Comparison of ENCODE assay signal across 15 mouse cellular contexts in the genomic region with DNA sequence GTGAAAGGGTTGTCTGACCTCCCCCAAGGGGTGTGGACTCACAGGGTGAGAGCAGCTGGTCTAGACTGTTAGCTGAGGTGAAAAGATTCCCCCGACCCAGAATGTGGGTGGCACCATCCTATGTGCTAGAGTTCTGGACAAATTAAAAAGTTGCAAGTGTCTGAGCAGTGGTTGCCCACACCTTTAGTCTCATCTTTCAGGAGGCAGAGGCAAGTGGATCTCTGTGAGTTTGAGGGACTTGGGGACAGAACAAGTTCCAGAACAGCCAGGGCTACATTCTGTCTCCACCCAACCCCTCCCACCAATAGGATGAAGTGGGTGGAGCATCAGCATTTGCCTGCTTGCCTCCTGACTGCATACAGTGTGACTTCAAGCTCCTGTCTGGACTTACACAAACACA. TPM values are rescaled to one million over a fixed set of nuclear protein-coding genes. Genes with fewer than 3 reads are reported as not detected.
A peak's percentile ranks its signal among the peaks of the same experiment; 100 is the strongest.
DNase-seq lines count a peak whose midpoint lies in the region; ATAC-seq and TF ChIP-seq lines count a peak whose summit lies in the region.
"Had no signal": no experiment of that assay in that cellular context is flagged by ENCODE, and none has a peak within 500 bp of the region (broad histone marks: within the 10 kb centered on the region; RNA-seq: fewer than 3 reads in every experiment).

No protein-coding gene starts in this region.

- peaks cover 8% of the 10 kb centered on the region; the same call in 1 of the 2 replicates for H3K27me3 ChIP-seq in heart, embryonic 10.5 days (ENCODE audit: insufficient read depth, poor library complexity, severe bottlenecking)
- no peaks in the 10 kb centered on the region for H3K27me3 ChIP-seq in ES-Bruce4 (ENCODE audit: control insufficient read depth, insufficient read depth, low read length, poor library complexity, severe bottlenecking)
- H3K27me3 ChIP-seq in liver, embryonic 14.5 days (ENCODE audit: control insufficient read depth, insufficient read depth, low read length), result no peaks in the 10 kb centered on the region
- no peaks in the 10 kb centered on the region for H3K27me3 ChIP-seq in forebrain, embryonic 11.5 days (ENCODE audit: control insufficient read depth, insufficient read depth, low read length)
- H3K27me3 ChIP-seq: kidney, embryonic 15.5 days; stomach, embryonic 15.5 days had no signal

- no peak for TF ChIP-seq EP300 in ES-Bruce4 (IDR thresholded peaks at IDR 0.05; ENCODE audit: insufficient read depth, low read depth, low read length)
- TF ChIP-seq EP300 in liver, embryonic 14.5 days (IDR thresholded peaks at IDR 0.05; ENCODE audit: low read depth), result no peak

- peak overlapping the region; percentile 80 for H3K4me2 ChIP-seq in liver, embryonic 14.5 days (ENCODE audit: low read depth)
- no peak overlapping the region for H3K4me2 ChIP-seq in forebrain, embryonic 11.5 days (ENCODE audit: low read depth, low read length, severe bottlenecking)

- no peak for TF ChIP-seq POLR2A in ES-Bruce4 (IDR thresholded peaks at IDR 0.05; ENCODE audit: insufficient read depth, low read length)

- H3K4me3 ChIP-seq in heart, embryonic 10.5 days, result no peak overlapping the region
- H3K4me3 ChIP-seq in ES-Bruce4 (ENCODE audit: low read depth, low read length), result no peak overlapping the region
- no peak overlapping the region for H3K4me3 ChIP-seq in liver, embryonic 14.5 days (ENCODE audit: insufficient read depth in 1 of 2, low read depth in 2 of 2, low read length in 2 of 2)
- H3K4me3 ChIP-seq in forebrain, embryonic 11.5 days (ENCODE audit: low read depth, low read length), result no peak overlapping the region
- H3K4me3 ChIP-seq: stomach, embryonic 15.5 days had no signal

- no peak for DNase-seq in heart, embryonic 10.5 days (ENCODE audit: low spot score)
- no peak for DNase-seq in heart, adult 9 months (ENCODE audit: low spot score in 2 of 2)
- peak; percentile 70 for DNase-seq in ZHBTc4 (ENCODE audit: low read depth, low spot score)
- DNase-seq in liver, embryonic 14.5 days (ENCODE audit: low read depth in 3 of 3, low spot score in 3 of 3), result peak; percentile 73 to 77 (median 75)
- no peak for DNase-seq in forebrain, embryonic 11.5 days (ENCODE audit: low spot score)
- DNase-seq: heart, adult 18-20 months; lung, adult 18-20 months; retina, postnatal 1 day had no signal

- WGBS in heart, embryonic 10.5 days, result 81% methylated on average over 1 of the region's 1 CpGs
- 9% methylated on average over 1 of the region's 1 CpGs for whole genome bisulfite sequencing in liver, embryonic 14.5 days (ENCODE audit: insufficient replicate concordance)
- 70% methylated on average over 1 of the region's 1 CpGs for WGBS in forebrain, embryonic 11.5 days

- ATAC-seq in liver, embryonic 14.5 days (ENCODE audit: insufficient read depth), result no peak
- no peak for ATAC-seq in megakaryocyte-erythroid progenitor cell, adult 5-6 weeks (replicated peaks; ENCODE audit: low FRiP score, low TSS enrichment, poor library complexity, severe bottlenecking)
- no peak for ATAC-seq in forebrain, embryonic 11.5 days (replicated peaks; ENCODE audit: low FRiP score)
- ATAC-seq: forebrain, embryonic 15.5 days had no signal

- TF ChIP-seq CTCF in ES-Bruce4 (IDR thresholded peaks at IDR 0.05; ENCODE audit: low read depth, low read length), result no peak
- TF ChIP-seq CTCF in liver, embryonic 14.5 days (IDR thresholded peaks at IDR 0.05; ENCODE audit: low read depth), result no peak

- peaks cover 65% of the 10 kb centered on the region for H3K4me1 ChIP-seq in heart, embryonic 10.5 days
- H3K4me1 ChIP-seq in ES-Bruce4 (ENCODE audit: control insufficient read depth, insufficient read depth, low read length), result peaks cover 2% of the 10 kb centered on the region
- H3K4me1 ChIP-seq in liver, embryonic 14.5 days (replicated peaks; ENCODE audit: control insufficient read depth in 2 of 2, insufficient read depth in 2 of 2, low read length in 1 of 2), result peaks cover 64 to 66% of the 10 kb centered on the region in 2 experiments
- peaks cover 12% of the 10 kb centered on the region for H3K4me1 ChIP-seq in forebrain, embryonic 11.5 days (replicated peaks; ENCODE audit: control insufficient read depth, insufficient read depth, low read length)

- H3K36me3 ChIP-seq in heart, embryonic 10.5 days, result peaks cover 22% of the 10 kb centered on the region
- H3K36me3 ChIP-seq in ES-Bruce4 (ENCODE audit: control insufficient read depth, insufficient read depth, low read length, poor library complexity, severe bottlenecking), result peaks cover 13% of the 10 kb centered on the region
- H3K36me3 ChIP-seq in liver, embryonic 14.5 days (replicated peaks; ENCODE audit: control insufficient read depth, insufficient read depth, low read depth), result no peaks in the 10 kb centered on the region; the same call in 1 of the 2 replicates
- H3K36me3 ChIP-seq in forebrain, embryonic 11.5 days (ENCODE audit: control insufficient read depth, insufficient read depth, low read length), result no peaks in the 10 kb centered on the region

- H3K9ac ChIP-seq in ES-Bruce4 (ENCODE audit: low read depth, poor library complexity, severe bottlenecking), result no peak overlapping the region
- H3K9ac ChIP-seq in liver, embryonic 14.5 days (replicated peaks), result peak overlapping the region; percentile 38; the same call in 1 of the 2 replicates
- no peak overlapping the region for H3K9ac ChIP-seq in forebrain, embryonic 11.5 days (ENCODE audit: low read length)
- H3K9ac ChIP-seq: forebrain, embryonic 15.5 days; hindbrain, embryonic 15.5 days; kidney, embryonic 15.5 days; stomach, embryonic 15.5 days had no signal

- H3K9me3 ChIP-seq in heart, embryonic 10.5 days, result no peaks in the 10 kb centered on the region
- H3K9me3 ChIP-seq in ES-Bruce4 (replicated peaks; ENCODE audit: control insufficient read depth, insufficient read depth, low read length, poor library complexity, severe bottlenecking), result no peaks in the 10 kb centered on the region
- no peaks in the 10 kb centered on the region for H3K9me3 ChIP-seq in liver, embryonic 14.5 days (ENCODE audit: control insufficient read depth, low read length)
- H3K9me3 ChIP-seq in forebrain, embryonic 11.5 days (ENCODE audit: control insufficient read depth, low read length), result no peaks in the 10 kb centered on the region
- H3K9me3 ChIP-seq: forebrain, embryonic 15.5 days; G1E; hindbrain, embryonic 15.5 days; kidney, embryonic 15.5 days; stomach, embryonic 15.5 days had no signal

- peak overlapping the region; percentile 90; the same call in 1 of the 2 replicates for H3K27ac ChIP-seq in heart, embryonic 10.5 days
- H3K27ac ChIP-seq in ES-Bruce4 (ENCODE audit: insufficient read depth, low read length), result peak overlapping the region; percentile 42
- peak overlapping the region; percentile 85 for H3K27ac ChIP-seq in liver, embryonic 14.5 days
- no peak overlapping the region for H3K27ac ChIP-seq in forebrain, embryonic 11.5 days (ENCODE audit: low read depth, low read length)

RNA-seq across cellular contexts. Expression of a gene that starts 1.4 kb away (rescaled TPM):
- polyA plus RNA-seq in heart, embryonic 10.5 days (2016; fragmentation: Nextera tagmentation; extraction: Ambion mirVana), result 39.0 and 44.6 TPM in 2 replicates
- polyA plus RNA-seq in ES-Bruce4 (2011; ENCODE audit: insufficient read depth, insufficient read length, low read depth, missing spikeins), result 17.7 and 19.1 TPM in 2 replicates
- polyA plus RNA-seq in liver, embryonic 14.5 days (2012; rRNA removed), result 25.3 and 28.5 TPM in 2 replicates
- 39.8 and 41.5 TPM in 2 replicates for polyA plus RNA-seq in liver, embryonic 14.5 days (2014; fragmentation: Nextera tagmentation; extraction: Ambion mirVana)
- 58.3 and 111 TPM in 2 replicates for total RNA-seq in megakaryocyte-erythroid progenitor cell, adult 5-6 weeks (2014; fragmentation: Nextera tagmentation)
- total RNA-seq in megakaryocyte-erythroid progenitor cell, adult 5-6 weeks (2017), result 4.3 and 17.6 TPM in 2 replicates
- polyA plus RNA-seq in forebrain, embryonic 11.5 days (2014; fragmentation: Nextera tagmentation; extraction: Ambion mirVana), result 31.0 and 34.1 TPM in 2 replicates

RNA-seq across cellular contexts. Expression of a gene that starts 7.6 kb away (rescaled TPM):
- 11.2 and 14.2 TPM in 2 replicates for polyA plus RNA-seq in heart, embryonic 10.5 days (2016; fragmentation: Nextera tagmentation; extraction: Ambion mirVana)
- polyA plus RNA-seq in ES-Bruce4 (2011; ENCODE audit: insufficient read depth, insufficient read length, low read depth, missing spikeins), result 6.2 and 6.3 TPM in 2 replicates
- polyA plus RNA-seq in liver, embryonic 14.5 days (2012; rRNA removed), result 2.7 and 3.2 TPM in 2 replicates
- 1.6 and 2.4 TPM in 2 replicates for polyA plus RNA-seq in liver, embryonic 14.5 days (2014; fragmentation: Nextera tagmentation; extraction: Ambion mirVana)
- 1.8 and 7.0 TPM in 2 replicates for total RNA-seq in megakaryocyte-erythroid progenitor cell, adult 5-6 weeks (2014; fragmentation: Nextera tagmentation)
- total RNA-seq in megakaryocyte-erythroid progenitor cell, adult 5-6 weeks (2017), result 1.2 and 2.8 TPM in 2 replicates
- 42.7 and 49.7 TPM in 2 replicates for polyA plus RNA-seq in forebrain, embryonic 11.5 days (2014; fragmentation: Nextera tagmentation; extraction: Ambion mirVana)

RNA-seq across cellular contexts. Expression of a gene that starts 14.4 kb away (rescaled TPM):
- 40.6 and 43.5 TPM in 2 replicates for polyA plus RNA-seq in heart, embryonic 10.5 days (2016; fragmentation: Nextera tagmentation; extraction: Ambion mirVana)
- polyA plus RNA-seq in ES-Bruce4 (2011; ENCODE audit: insufficient read depth, insufficient read length, low read depth, missing spikeins), result 20.1 and 25.1 TPM in 2 replicates
- 13.2 and 17.5 TPM in 2 replicates for polyA plus RNA-seq in liver, embryonic 14.5 days (2012; rRNA removed)
- polyA plus RNA-seq in liver, embryonic 14.5 days (2014; fragmentation: Nextera tagmentation; extraction: Ambion mirVana), result 8.2 and 12.0 TPM in 2 replicates
- 30.7 and 51.4 TPM in 2 replicates for total RNA-seq in megakaryocyte-erythroid progenitor cell, adult 5-6 weeks (2014; fragmentation: Nextera tagmentation)
- 29.2 and 33.9 TPM in 2 replicates for total RNA-seq in megakaryocyte-erythroid progenitor cell, adult 5-6 weeks (2017)
- 58.9 and 61.6 TPM in 2 replicates for polyA plus RNA-seq in forebrain, embryonic 11.5 days (2014; fragmentation: Nextera tagmentation; extraction: Ambion mirVana)

RNA-seq across cellular contexts. Expression of a gene that starts 38.6 kb away (rescaled TPM):
- 0.45 and 0.48 TPM in 2 replicates for polyA plus RNA-seq in heart, embryonic 10.5 days (2016; fragmentation: Nextera tagmentation; extraction: Ambion mirVana)
- 1.9 and 2.3 TPM in 2 replicates for polyA plus RNA-seq in ES-Bruce4 (2011; ENCODE audit: insufficient read depth, insufficient read length, low read depth, missing spikeins)
- polyA plus RNA-seq in liver, embryonic 14.5 days (2012; rRNA removed), result 1.6 TPM in 2 replicates
- 0.34 and 0.74 TPM in 2 replicates for polyA plus RNA-seq in liver, embryonic 14.5 days (2014; fragmentation: Nextera tagmentation; extraction: Ambion mirVana)
- 0.28 TPM in 1 of 2 replicates, not detected in the other for total RNA-seq in megakaryocyte-erythroid progenitor cell, adult 5-6 weeks (2014; fragmentation: Nextera tagmentation)
- total RNA-seq in megakaryocyte-erythroid progenitor cell, adult 5-6 weeks (2017), result not detected in 2 replicates
- polyA plus RNA-seq in forebrain, embryonic 11.5 days (2014; fragmentation: Nextera tagmentation; extraction: Ambion mirVana), result 0.13 and 0.37 TPM in 2 replicates

RNA-seq across cellular contexts. Expression of a gene that starts 42.7 kb away (rescaled TPM):
- 7.9 and 9.3 TPM in 2 replicates for polyA plus RNA-seq in heart, embryonic 10.5 days (2016; fragmentation: Nextera tagmentation; extraction: Ambion mirVana)
- 9.1 and 10.9 TPM in 2 replicates for polyA plus RNA-seq in ES-Bruce4 (2011; ENCODE audit: insufficient read depth, insufficient read length, low read depth, missing spikeins)
- polyA plus RNA-seq in liver, embryonic 14.5 days (2012; rRNA removed), result 11.1 and 13.0 TPM in 2 replicates
- polyA plus RNA-seq in liver, embryonic 14.5 days (2014; fragmentation: Nextera tagmentation; extraction: Ambion mirVana), result 5.4 and 6.3 TPM in 2 replicates
- 44.0 and 54.3 TPM in 2 replicates for total RNA-seq in megakaryocyte-erythroid progenitor cell, adult 5-6 weeks (2014; fragmentation: Nextera tagmentation)
- 6.2 and 7.3 TPM in 2 replicates for total RNA-seq in megakaryocyte-erythroid progenitor cell, adult 5-6 weeks (2017)
- polyA plus RNA-seq in forebrain, embryonic 11.5 days (2014; fragmentation: Nextera tagmentation; extraction: Ambion mirVana), result 15.9 and 17.4 TPM in 2 replicates

Comparison
In these comparisons a context has a peak if more than half of its experiments do, and no peak if none do; other contexts are left out.
1. DNase-seq: peak in ZHBTc4 (single experiment) and liver, embryonic 14.5 days (3 of 3); none in heart, embryonic 10.5 days (single experiment), heart, adult 9 months (0 of 2) and forebrain, embryonic 11.5 days (single experiment).